Mouse (Mus musculus) G1E (cell line): Measurements from ENCODE around the gene Insl5.

Experiments
- CTCF ChIP-seq: IDR thresholded peaks from 2 replicates; pipeline ENCODE4 v1.5.1; 2012; ENCODE audit warnings: low read depth, low read length, inconsistent platforms, mixed read lengths
- GATA1 ChIP-seq: IDR thresholded peaks from 2 replicates; pipeline ENCODE4 v1.6.1; 2012; ENCODE audit warnings: borderline replicate concordance, low read length, inconsistent platforms, mixed read lengths
- POLR2AphosphoS5 ChIP-seq: IDR thresholded peaks from 2 replicates; pipeline ENCODE4 v1.6.1; 2012; ENCODE audit warnings: low read depth, low read length, inconsistent platforms; ENCODE audit not compliant: insufficient replicate concordance
- TAL1 ChIP-seq: conservative IDR thresholded peaks from 2 replicates; pipeline ENCODE4 v1.6.1; 2012; ENCODE audit warnings: low read depth, low read length, inconsistent platforms, mixed read lengths

GRCm38 (mm10) chr4:102988526-102988925 lies 38.1 kb downstream of the Insl5 start:
- no peak for TF ChIP-seq CTCF
- no peak for TF ChIP-seq TAL1
- no peak for TF ChIP-seq POLR2AphosphoS5
- TF ChIP-seq GATA1: no peak
